Mouse (Mus musculus) mouse trophoblast stem cell (cell line): ENCODE measurements around the gene Rnft2.

Experiments
- in situ Hi-C, 2 experiments: fragments of 300-500 bp; cut with MseI, MboI; formaldehyde crosslinking; loops; 2 replicates in 1 of 2; 3 replicates in 1 of 2; pipeline ENCODE4 v1.15.1; 2025

The Rnft2 gene

DNA sequence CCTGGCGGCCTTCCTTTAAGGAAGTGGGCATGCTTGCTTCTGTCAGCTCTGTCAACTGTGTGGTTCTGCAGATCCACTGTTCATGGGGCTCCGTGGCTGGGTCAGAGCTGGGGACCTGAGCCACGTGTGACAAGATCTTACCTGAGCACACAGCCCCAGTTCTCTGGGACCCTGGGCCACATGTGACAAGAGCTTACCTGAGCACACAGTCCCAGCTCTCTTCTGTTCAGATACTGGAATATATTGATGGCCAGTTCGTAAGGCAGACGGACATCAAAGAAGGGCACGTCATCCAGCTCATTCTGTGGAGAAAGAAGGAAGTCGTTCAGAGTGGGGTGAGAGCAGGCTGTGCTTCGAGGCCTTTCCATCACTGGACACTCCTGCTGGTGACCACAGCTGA lies 102.4 kb downstream of the Rnft2 start:
- in situ Hi-C loops = no loop called here
